Mouse (Mus musculus) intestine, postnatal 0 days (tissue): ENCODE results near the gene Mcf2l. TPM values are rescaled to one million over a fixed set of nuclear protein-coding genes. Genes with fewer than 3 reads are reported as not detected.

Source experiments
- ATAC-seq: fragments of 200-750 bp; cut with Nextera tagmentation; 2 replicates; pipeline ENCODE4 v1.8.0; 2017; ENCODE audit warnings: mild to moderate bottlenecking, moderate TSS enrichment, moderate library complexity
- H3K27ac ChIP-seq: fragments of 300-500 bp; sonication (generic); 2 replicates; pipeline ENCODE4 v1.5.1; 2014; ENCODE audit warnings: mild to moderate bottlenecking, low read depth, low read length, moderate library complexity
- H3K27me3 ChIP-seq: fragments of 300-500 bp; sonication (generic); replicated peaks from 2 replicates; pipeline ENCODE4 v1.6.1; 2014; ENCODE audit warnings: low read length, mixed read lengths; ENCODE audit not compliant: control insufficient read depth, insufficient read depth
- H3K36me3 ChIP-seq: fragments of 300-500 bp; sonication (generic); 2 replicates; pipeline ENCODE4 v1.6.1; 2014; ENCODE audit warnings: mild to moderate bottlenecking, moderate library complexity; ENCODE audit not compliant: control insufficient read depth, insufficient read depth
- H3K4me1 ChIP-seq: fragments of 300-500 bp; sonication (generic); replicated peaks from 2 replicates; pipeline ENCODE4 v1.6.1; 2014; ENCODE audit warnings: antibody characterized with exemption, low read length, mixed read lengths; ENCODE audit not compliant: control insufficient read depth, insufficient read depth
- H3K4me2 ChIP-seq: fragments of 300-500 bp; sonication (generic); replicated peaks from 2 replicates; pipeline ENCODE4 v1.6.1; 2014; ENCODE audit warnings: low read depth, mild to moderate bottlenecking, moderate library complexity
- H3K4me3 ChIP-seq: fragments of 300-500 bp; sonication (generic); 2 replicates; pipeline ENCODE4 v1.5.1; 2014; ENCODE audit warnings: low read depth, low read length
- H3K9ac ChIP-seq: fragments of 300-500 bp; sonication (generic); 2 replicates; pipeline ENCODE4 v1.6.1; 2014; ENCODE audit warnings: mild to moderate bottlenecking, low read depth, low read length
- H3K9me3 ChIP-seq: fragments of 300-500 bp; sonication (generic); 2 replicates; pipeline ENCODE4 v1.6.1; 2016; ENCODE audit warnings: mixed run types; ENCODE audit not compliant: control insufficient read depth
- CTCF ChIP-seq: sonication (generic); IDR thresholded peaks from 2 replicates; pipeline ENCODE4 v1.5.1; 2016; ENCODE audit warnings: low read depth, mild to moderate bottlenecking, control low read depth, antibody characterized with exemption, moderate library complexity
- WGBS: fragments of 180-500 bp; shearing (Covaris S2); extraction: QIAGEN DNeasy Blood & Tissue Kit; methylation state at CpG from one replicate; pipeline ENCODE4 v1.1.7; 2014; 5-methylcytosine and 5-hydroxymethylcytosine counted together
- polyA plus RNA-seq: library from polyadenylated mRNA; unstranded; fragments of >200 nt; fragmentation: Nextera tagmentation; extraction: Ambion mirVana; gene quantifications from 2 replicates; pipeline ENCODE4 v1.2.1, GENCODE M21; 2015

Gene Mcf2l
- polyA plus RNA-seq, 1 experiment from 2014 or later: 6.7 TPM

GRCm38 (mm10) chr8:12932520-12932919 lies 58.9 kb downstream of the Mcf2l start:
- no peaks in the 10 kb centered on the region for H3K36me3 ChIP-seq
- 88% methylated on average over 8 of the region's 8 CpGs for WGBS
- peak overlapping the region; percentile 6; the same call in 1 of the 2 replicates for H3K4me2 ChIP-seq
- no peak for ATAC-seq
- H3K27ac ChIP-seq: no peak overlapping the region
- TF ChIP-seq CTCF: no peak
- H3K27me3 ChIP-seq: no peaks in the 10 kb centered on the region
- H3K4me1 ChIP-seq: 0 out of 2 replicates have a peak, but pooled peaks cover 2% of the 10 kb centered on the region
- H3K4me3 ChIP-seq: no peak overlapping the region
- no peak overlapping the region for H3K9ac ChIP-seq
- no peaks in the 10 kb centered on the region for H3K9me3 ChIP-seq

DNA sequence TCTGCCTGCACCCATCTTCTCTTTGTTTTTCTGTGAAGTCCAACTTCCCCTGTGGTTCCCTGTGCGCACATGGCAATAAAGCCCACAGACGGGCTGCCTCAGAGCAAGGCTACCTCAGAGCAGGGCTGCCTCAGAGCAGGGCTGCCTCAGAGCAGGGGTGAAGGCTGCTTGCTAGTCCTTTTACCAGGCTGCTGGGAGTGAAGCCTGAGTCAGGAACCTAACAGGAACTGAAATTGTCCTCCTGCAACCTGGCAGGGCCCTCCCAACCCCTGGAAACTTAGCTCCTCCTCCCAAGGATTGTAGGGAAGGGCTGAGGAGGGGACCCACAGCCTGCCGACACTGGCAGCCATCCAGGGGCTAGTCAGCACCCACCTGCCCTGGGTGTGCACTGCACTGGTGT lies 60.2 kb downstream of the Mcf2l start:
- H3K4me1 ChIP-seq: 0 out of 2 replicates have a peak, but pooled peaks cover 2% of the 10 kb centered on the region
- H3K4me3 ChIP-seq: no peak overlapping the region
- H3K36me3 ChIP-seq: no peaks in the 10 kb centered on the region
- H3K27ac ChIP-seq: no peak overlapping the region
- no peak for TF ChIP-seq CTCF
- ATAC-seq: peak; percentile 11; the same call in 1 of the 2 replicates
- no peak overlapping the region for H3K9ac ChIP-seq
- WGBS: 50% methylated on average over 3 of the region's 3 CpGs
- H3K9me3 ChIP-seq: no peaks in the 10 kb centered on the region
- no peak overlapping the region for H3K4me2 ChIP-seq
- no peaks in the 10 kb centered on the region for H3K27me3 ChIP-seq

DNA sequence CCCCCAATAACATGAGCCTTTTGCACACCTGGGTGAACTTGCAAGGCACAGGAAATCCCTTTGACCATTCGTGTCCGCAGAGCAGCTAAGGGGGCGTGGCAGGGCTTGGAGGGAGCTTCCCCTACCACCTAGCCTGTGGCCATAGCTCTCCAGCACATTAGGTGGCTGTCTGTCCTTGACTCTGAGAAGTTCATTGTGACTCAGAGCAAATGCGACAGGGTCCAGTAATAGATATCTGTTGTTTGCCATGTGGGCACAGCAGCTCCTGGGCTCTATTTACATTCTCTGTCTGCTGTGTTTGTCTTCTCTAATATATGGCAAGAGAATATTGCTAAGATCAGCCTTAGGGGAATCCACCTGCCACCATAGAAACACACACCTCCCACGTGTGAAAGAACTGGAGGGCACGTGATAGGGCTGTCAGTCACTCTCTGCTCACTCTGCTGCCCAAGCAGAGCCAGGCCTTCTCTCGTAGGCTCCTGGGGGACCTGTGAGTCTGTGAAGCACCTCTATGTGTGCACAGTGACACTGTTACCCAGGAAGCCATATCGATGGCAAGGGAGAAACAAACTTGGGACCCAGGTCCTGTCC lies 60.9 kb downstream of the Mcf2l start:
- 35% methylated on average over 8 of the region's 8 CpGs for WGBS
- TF ChIP-seq CTCF: no peak
- ATAC-seq: peak; percentile 35; the same call in 1 of the 2 replicates
- Histone ChIP-seq H3K9me3 (no peaks in the 10 kb centered on the region), H3K4me3 (no peak overlapping the region), H3K9ac (no peak overlapping the region), H3K27ac (no peak overlapping the region), H3K4me1 (0 out of 2 replicates have a peak, but pooled peaks cover 2% of the 10 kb centered on the region), H3K4me2 (no peak overlapping the region), H3K36me3 (no peaks in the 10 kb centered on the region), H3K27me3 (no peaks in the 10 kb centered on the region)

- Histone ChIP-seq H3K27me3 (no peaks in the 10 kb centered on the region), H3K9me3 (no peaks in the 10 kb centered on the region), H3K4me2 (no peak overlapping the region), H3K36me3 (no peaks in the 10 kb centered on the region), H3K4me1 (no peaks in the 10 kb centered on the region), H3K27ac (peak overlapping the region; percentile 11; the same call in 1 of the 2 replicates), H3K9ac (no peak overlapping the region), H3K4me3 (no peak overlapping the region)
- peak; percentile 70 for ATAC-seq
- TF ChIP-seq CTCF: no peak
- WGBS: 49% methylated on average over 8 of the region's 8 CpGs
Observed at GRCm38 (mm10) chr8:12940549-12940948, 66.9 kb downstream of the Mcf2l start.

GRCm38 (mm10) chr8:12941161-12941926 lies 67.7 kb downstream of the Mcf2l start:
- no peaks in the 10 kb centered on the region for H3K9me3 ChIP-seq

More at GRCm38 (mm10) chr8:12941161-12941926, 67.7 kb downstream of the Mcf2l start:
- no peak for TF ChIP-seq CTCF
- Histone ChIP-seq H3K4me2 (no peak overlapping the region), H3K4me3 (no peak overlapping the region), H3K4me1 (no peaks in the 10 kb centered on the region), H3K36me3 (no peaks in the 10 kb centered on the region), H3K27ac (peak overlapping the region; percentile 46), H3K27me3 (no peaks in the 10 kb centered on the region), H3K9ac (no peak overlapping the region)
- ATAC-seq: peak; percentile 71
- 43% methylated on average over 10 of the region's 10 CpGs for WGBS
